Comparison of ENCODE assay signal across 9 mouse cellular contexts in genomic region chr5:35737231-35737901, GRCm38 (mm10). TPM values are rescaled to one million over a fixed set of nuclear protein-coding genes. Genes with fewer than 3 reads are reported as not detected.
DNase-seq lines count a peak whose midpoint lies in the region; ATAC-seq and TF ChIP-seq lines count a peak whose summit lies in the region.
"Had no signal": no experiment of that assay in that cellular context is flagged by ENCODE, and none has a peak within 500 bp of the region (broad histone marks: within the 10 kb centered on the region; RNA-seq: fewer than 3 reads in every experiment).

No protein-coding gene starts in this region.

- H3K27ac ChIP-seq in kidney, postnatal 0 days: peak overlapping the region; percentile 37; the same call in 1 of the 2 replicates
- H3K27ac ChIP-seq in stomach, postnatal 0 days (replicated peaks): no peak overlapping the region
- H3K27ac ChIP-seq: neural tube, embryonic 13.5 days had no signal

- no peaks in the 10 kb centered on the region for H3K27me3 ChIP-seq in kidney, postnatal 0 days (ENCODE audit: insufficient read depth, low read length)
- H3K27me3 ChIP-seq in stomach, postnatal 0 days (ENCODE audit: control insufficient read depth, insufficient read depth, low read length): no peaks in the 10 kb centered on the region

- no peak overlapping the region for H3K4me2 ChIP-seq in kidney, postnatal 0 days (ENCODE audit: low read length)
- no peak overlapping the region for H3K4me2 ChIP-seq in stomach, postnatal 0 days (replicated peaks; ENCODE audit: low read depth)
- H3K4me2 ChIP-seq: neural tube, embryonic 13.5 days had no signal

- intact Hi-C loops in left cerebral cortex, postnatal 25 days (cut with DNase I): no loop called here

- H3K4me3 ChIP-seq in kidney, postnatal 0 days (replicated peaks; ENCODE audit: low read depth, low read length): no peak overlapping the region
- H3K4me3 ChIP-seq in stomach, postnatal 0 days (ENCODE audit: low read depth, low read length): no peak overlapping the region
- H3K4me3 ChIP-seq: neural tube, embryonic 13.5 days had no signal

- no peaks in the 10 kb centered on the region for H3K36me3 ChIP-seq in kidney, postnatal 0 days (ENCODE audit: insufficient read depth, low read length)
- no peaks in the 10 kb centered on the region for H3K36me3 ChIP-seq in stomach, postnatal 0 days (ENCODE audit: control insufficient read depth, insufficient read depth, low read length)
- H3K36me3 ChIP-seq: neural tube, embryonic 13.5 days had no signal

- H3K9ac ChIP-seq in kidney, postnatal 0 days (ENCODE audit: low read depth, low read length): no peak overlapping the region
- no peak overlapping the region for H3K9ac ChIP-seq in stomach, postnatal 0 days (ENCODE audit: low read length)
- H3K9ac ChIP-seq: neural tube, embryonic 13.5 days had no signal

- TF ChIP-seq CTCF in kidney, postnatal 0 days (IDR thresholded peaks at IDR 0.05; ENCODE audit: low read depth): no peak
- no peak; the same call in 1 of the 2 replicates for TF ChIP-seq CTCF in stomach, postnatal 0 days (IDR thresholded peaks at IDR 0.05; ENCODE audit: low read depth)

- peak; percentile 38 for DNase-seq in cerebellum, adult 11-12 months
- DNase-seq in cerebellum, adult 9-11 months: no peak
- peak; percentile 55 for DNase-seq in testis, postnatal 10 days (ENCODE audit: low spot score)
- no peak for DNase-seq in testis, postnatal 14 days (ENCODE audit: low spot score)
- no peak for DNase-seq in kidney, postnatal 0 days (ENCODE audit: low spot score)
- peak; percentile 65 for DNase-seq in stomach, postnatal 0 days (ENCODE audit: low spot score)
- DNase-seq in left cerebral cortex, postnatal 25 days (ENCODE audit: low spot score in 2 of 2): no peak
- no peak for DNase-seq in right cerebral cortex, adult 2 months (ENCODE audit: low spot score in 2 of 2)

- TF ChIP-seq EP300 in stomach, postnatal 0 days (optimal IDR thresholded peaks at IDR 0.05): no peak

- H3K9me3 ChIP-seq in kidney, postnatal 0 days (replicated peaks; ENCODE audit: low read length): no peaks in the 10 kb centered on the region
- H3K9me3 ChIP-seq in stomach, postnatal 0 days (ENCODE audit: control insufficient read depth, low read length): no peaks in the 10 kb centered on the region
- H3K9me3 ChIP-seq: neural tube, embryonic 13.5 days had no signal

- 48% methylated on average over 20 of the region's 20 CpGs for WGBS in kidney, postnatal 0 days
- 54% methylated on average over 20 of the region's 20 CpGs for WGBS in stomach, postnatal 0 days

- peaks cover 29% of the 10 kb centered on the region; the same call in 1 of the 2 replicates for H3K4me1 ChIP-seq in kidney, postnatal 0 days (replicated peaks; ENCODE audit: insufficient read depth, low read length)
- peaks cover 3% of the 10 kb centered on the region; the same call in 1 of the 2 replicates for H3K4me1 ChIP-seq in stomach, postnatal 0 days (replicated peaks; ENCODE audit: control insufficient read depth, insufficient read depth)

- ATAC-seq in kidney, postnatal 0 days (replicated peaks; ENCODE audit: low FRiP score, low read depth): 0 out of 2 replicates have a peak, but pooled peaks have one; percentile 18
- 0 out of 2 replicates have a peak, but pooled peaks have one; percentile 27 for ATAC-seq in stomach, postnatal 0 days (ENCODE audit: low FRiP score, low TSS enrichment)

RNA-seq across cellular contexts. Expression of gene Sh3tc1, which starts 2.4 kb away (rescaled TPM):
- polyA plus RNA-seq in kidney, postnatal 0 days (2015; fragmentation: Nextera tagmentation; extraction: Ambion mirVana): 19.0 and 21.4 TPM in 2 replicates
- polyA plus RNA-seq in stomach, postnatal 0 days (2015; fragmentation: Nextera tagmentation; extraction: Ambion mirVana): 2.8 and 3.2 TPM in 2 replicates
- 1 to 10 TPM; 2.7 to 3.0 TPM for total RNA-seq in left cerebral cortex, postnatal 25 days (2021)

RNA-seq across cellular contexts. Expression of gene Ablim2, which starts 20.3 kb away (rescaled TPM):
- polyA plus RNA-seq in kidney, postnatal 0 days (2015; fragmentation: Nextera tagmentation; extraction: Ambion mirVana): 3.2 and 3.9 TPM in 2 replicates
- 1.3 and 1.5 TPM in 2 replicates for polyA plus RNA-seq in stomach, postnatal 0 days (2015; fragmentation: Nextera tagmentation; extraction: Ambion mirVana)
- 100 to 1,000 TPM; 175 to 209 TPM for total RNA-seq in left cerebral cortex, postnatal 25 days (2021)

RNA-seq across cellular contexts. Expression of gene Htra3, which starts 57.8 kb away (rescaled TPM):
- polyA plus RNA-seq in kidney, postnatal 0 days (2015; fragmentation: Nextera tagmentation; extraction: Ambion mirVana): 22.4 and 24.6 TPM in 2 replicates
- 39.4 and 47.5 TPM in 2 replicates for polyA plus RNA-seq in stomach, postnatal 0 days (2015; fragmentation: Nextera tagmentation; extraction: Ambion mirVana)
- 1 to 10 TPM; 6.4 to 7.4 TPM for total RNA-seq in left cerebral cortex, postnatal 25 days (2021)

Comparison
In these comparisons a context has a peak if more than half of its experiments do, and no peak if none do; other contexts are left out.
1. DNase-seq: peak in cerebellum, adult 11-12 months (single experiment), testis, postnatal 10 days (single experiment) and stomach, postnatal 0 days (single experiment); none in cerebellum, adult 9-11 months (single experiment), testis, postnatal 14 days (single experiment), kidney, postnatal 0 days (single experiment), left cerebral cortex, postnatal 25 days (0 of 2) and right cerebral cortex, adult 2 months (0 of 2).